Mouse (Mus musculus) layer of hippocampus, adult 18-20 months (tissue): ENCODE measurements around the gene Arid5b. TPM values are rescaled to one million over a fixed set of nuclear protein-coding genes. Genes with fewer than 3 reads are reported as not detected.

Source experiments
- DNase-seq, 2 experiments: peaks; one replicate each; pipeline ENCODE4 v3.0.0; 2022; ENCODE audit warnings: low spot score in 2 of 2
- total RNA-seq, 2 experiments: library from RNA; stranded (reverse); gene quantifications; 2 replicates each; pipeline ENCODE4 v1.2.3; 2021

Gene Arid5b
- total RNA-seq, 2 experiments from 2014 or later, result 26.9 to 33.5 TPM

DNA sequence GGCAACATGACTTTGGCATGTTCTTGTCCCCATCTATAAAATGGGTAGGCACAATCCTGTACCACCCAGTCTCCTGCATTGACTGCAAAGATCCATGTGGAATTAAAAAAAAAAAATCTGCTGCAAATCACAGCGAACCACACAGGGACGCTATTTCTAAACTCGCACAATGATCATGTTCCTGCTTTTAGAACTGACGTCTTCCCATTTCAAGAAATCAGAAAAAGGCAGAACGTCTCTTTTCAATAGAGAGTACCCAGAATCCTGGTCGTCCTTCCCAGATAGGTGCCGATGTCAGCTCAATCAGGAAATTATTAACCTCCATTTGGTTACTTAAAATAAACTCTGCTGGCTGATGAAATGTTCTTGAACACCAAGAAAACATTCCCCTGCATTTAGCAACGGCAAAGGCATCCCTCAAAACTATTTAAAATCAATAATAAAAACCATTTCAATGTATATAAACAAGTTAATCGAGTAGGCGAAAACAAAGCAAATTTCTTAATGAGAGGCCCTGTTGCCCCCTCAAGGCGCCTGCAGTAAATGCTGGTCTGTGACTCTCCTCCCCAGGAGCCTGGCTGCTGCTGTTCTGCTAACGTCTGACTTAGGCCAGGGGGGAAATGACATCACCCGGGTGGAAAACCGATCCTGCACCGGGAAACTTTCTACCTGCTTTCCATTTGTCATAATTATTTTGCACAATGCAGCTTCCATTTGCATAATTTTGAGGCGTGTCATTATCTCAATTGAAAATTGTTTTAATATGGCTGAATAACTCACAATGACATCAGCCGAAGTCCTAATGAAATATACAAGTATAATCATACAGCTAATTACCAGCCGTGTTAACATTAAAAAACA lies 3.4 kb downstream of the Arid5b start:
- peak; percentile 16 to 58 for DNase-seq

DNA sequence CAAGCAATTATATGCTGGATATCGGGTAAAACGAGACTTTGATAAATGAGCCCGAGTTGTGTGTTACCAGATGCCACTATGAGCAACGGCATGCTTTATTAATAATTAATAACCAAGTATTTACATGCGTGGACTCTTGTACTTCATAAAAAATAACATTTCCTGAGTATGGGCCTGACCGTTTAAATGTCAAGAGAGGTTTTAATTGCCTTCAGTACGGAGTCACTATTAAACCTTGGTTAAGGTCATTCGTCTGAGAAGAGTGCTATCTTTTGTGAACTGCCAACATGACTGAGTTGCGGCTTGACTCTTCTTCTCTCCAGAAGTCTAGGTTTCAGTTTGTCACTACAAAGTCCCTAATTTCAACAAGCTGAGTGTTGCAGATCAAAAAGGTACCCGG lies 8.8 kb downstream of the Arid5b start:
- DNase-seq, result no peak

DNA sequence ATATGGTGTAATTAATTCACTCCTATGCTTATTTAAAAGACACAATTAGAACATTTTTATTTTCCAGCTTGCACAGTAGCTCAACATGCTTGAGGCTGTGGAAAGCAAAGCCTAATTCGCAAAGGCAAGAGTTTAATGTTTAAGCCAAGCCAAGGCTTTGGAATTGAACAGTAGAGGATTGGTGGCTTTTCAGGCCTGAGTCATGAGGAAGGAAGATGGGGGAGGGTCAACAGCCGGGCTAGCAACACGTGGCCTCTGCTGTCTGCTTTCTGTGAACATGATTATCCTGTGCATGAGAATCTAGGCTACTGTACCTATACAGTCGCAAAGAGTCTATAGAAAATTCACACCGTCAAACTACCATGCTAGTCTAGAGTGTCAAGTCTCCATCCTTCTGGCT lies 9.9 kb downstream of the Arid5b start:
- DNase-seq, result peak; percentile 7 to 46

DNA sequence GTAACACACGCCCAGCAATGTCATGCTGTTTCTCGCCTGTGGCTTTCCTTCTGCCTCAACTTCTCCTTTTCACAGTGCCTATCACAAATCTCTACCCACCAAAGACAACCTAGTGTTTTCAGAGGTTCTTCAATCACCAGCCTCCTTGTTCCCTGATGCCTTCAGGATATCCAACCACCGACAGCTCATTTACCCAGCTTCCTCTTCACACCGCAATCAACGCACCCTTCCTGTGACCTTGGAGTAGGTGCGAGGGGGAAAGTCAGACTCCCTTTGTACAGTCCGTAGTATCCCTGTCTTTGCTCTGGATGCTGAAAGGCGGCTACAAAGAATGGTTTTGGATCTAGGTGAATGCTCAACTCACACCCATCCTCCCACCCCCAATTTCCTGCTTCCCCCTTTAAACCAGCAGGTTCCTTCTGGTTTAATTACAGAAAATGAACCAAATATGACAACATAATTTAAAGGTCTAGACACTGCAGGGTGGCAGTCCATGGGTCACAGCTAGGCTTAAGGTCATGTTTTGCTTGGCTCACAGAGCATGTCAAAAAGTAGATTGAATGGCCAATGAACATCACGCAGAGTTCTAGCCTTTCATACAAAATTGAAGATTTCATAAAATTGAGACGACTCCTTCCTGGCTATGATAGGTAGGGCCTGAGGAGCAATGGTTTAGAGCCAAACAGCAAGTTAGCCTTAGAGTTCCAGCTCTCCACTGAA lies 14.4 kb downstream of the Arid5b start:
- DNase-seq, result no peak

DNA sequence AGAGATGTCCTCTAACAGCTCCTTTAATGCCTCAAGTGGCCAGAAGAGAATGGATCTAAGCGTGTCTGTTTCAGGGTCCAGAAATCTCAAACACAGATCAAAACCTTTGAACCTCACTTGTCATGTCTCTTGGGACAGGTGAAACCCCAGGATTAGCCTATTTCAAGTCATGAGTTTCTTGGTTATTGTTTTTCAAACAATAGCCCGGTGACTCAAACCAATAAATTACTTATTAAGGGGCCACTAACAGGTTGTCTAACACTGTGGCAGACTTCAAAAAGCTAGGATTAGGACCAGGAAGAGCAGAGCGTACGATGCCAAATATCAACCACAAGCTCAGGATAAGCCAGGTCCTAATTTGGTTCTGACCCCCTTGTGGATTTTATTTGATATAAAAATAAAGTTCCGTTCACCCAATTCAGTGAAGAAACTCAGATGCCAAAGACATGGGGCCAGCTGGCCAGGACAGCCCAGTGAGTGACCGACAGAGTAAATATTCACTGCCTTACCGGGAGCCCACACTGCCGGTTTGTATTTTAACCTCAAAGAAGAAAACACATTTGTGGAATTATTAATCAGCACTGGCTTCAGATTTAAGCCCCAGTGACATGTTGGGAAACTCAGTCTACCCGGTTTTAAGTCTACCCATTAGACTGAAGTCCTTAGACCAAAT lies 15.1 kb downstream of the Arid5b start:
- no peak for DNase-seq

DNA sequence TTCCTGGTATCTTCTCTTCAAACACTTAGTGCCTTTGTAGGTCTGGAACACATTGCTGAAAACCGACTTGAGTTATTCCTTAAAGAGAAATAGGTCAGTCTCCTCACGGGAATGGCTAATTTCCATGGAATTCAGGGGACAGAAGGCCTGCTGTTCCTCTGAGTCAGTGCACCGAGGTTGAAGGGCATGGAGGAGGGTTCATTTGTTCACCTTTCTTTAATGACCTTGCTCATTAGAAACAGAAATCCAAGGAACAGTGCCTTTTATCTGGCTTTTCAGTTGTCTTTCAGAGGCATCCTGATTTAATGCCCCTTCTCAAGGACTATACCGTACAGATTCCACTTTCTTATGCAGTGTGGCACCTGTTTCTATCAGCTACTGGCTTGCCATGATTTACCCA lies 18.9 kb downstream of the Arid5b start:
- no peak for DNase-seq

DNA sequence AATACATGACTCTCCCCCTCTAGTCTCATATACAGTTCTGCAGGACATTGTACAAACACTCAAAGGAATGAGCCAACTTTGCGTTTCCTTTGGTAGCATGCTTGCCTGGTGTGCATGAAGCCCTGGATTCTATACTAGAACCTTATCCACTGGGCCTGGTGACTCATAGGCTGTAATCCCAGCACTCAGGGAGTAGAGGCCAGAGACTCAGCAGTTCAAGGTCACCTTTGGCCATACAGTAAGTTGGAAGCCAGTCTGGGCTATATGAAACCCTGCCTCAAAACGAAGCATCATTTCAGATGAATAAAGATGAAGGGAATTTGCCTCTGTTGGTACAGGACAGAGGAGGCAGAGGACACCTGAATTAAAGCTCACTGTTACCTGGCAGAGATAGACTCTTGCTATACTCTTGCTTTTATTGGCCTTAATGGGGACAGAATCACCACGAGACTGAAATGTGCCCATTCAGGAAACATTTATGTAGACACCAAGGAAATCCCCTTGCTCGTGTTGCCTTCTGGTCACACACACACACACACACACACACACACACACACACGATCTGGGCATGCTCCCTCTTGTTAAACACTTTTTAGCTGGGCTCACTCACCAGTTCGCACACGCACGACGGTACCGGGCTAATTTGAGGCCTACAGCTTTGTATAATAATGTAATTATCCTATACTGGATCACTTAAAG lies 21.0 kb downstream of the Arid5b start:
- DNase-seq, result no peak

DNA sequence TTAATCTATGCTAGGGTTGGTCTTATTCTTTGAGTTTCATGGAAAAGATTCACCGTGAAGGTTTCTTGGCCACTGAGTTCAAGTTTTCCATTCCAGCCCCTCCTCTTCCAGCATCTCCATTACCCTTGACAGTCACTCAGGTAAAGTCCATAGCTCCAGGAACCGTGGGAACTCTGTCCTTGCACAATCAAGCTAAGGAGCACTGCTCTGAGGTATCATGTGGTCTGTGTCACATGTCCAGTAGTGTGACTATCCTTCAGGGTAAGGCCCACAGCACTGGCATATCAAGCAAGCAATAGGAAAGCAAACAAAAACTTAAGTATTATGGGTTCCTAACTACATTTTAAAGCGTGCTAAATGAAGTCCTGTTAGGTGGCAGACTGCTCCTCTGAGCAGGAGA lies 22.4 kb downstream of the Arid5b start:
- no peak for DNase-seq

DNA sequence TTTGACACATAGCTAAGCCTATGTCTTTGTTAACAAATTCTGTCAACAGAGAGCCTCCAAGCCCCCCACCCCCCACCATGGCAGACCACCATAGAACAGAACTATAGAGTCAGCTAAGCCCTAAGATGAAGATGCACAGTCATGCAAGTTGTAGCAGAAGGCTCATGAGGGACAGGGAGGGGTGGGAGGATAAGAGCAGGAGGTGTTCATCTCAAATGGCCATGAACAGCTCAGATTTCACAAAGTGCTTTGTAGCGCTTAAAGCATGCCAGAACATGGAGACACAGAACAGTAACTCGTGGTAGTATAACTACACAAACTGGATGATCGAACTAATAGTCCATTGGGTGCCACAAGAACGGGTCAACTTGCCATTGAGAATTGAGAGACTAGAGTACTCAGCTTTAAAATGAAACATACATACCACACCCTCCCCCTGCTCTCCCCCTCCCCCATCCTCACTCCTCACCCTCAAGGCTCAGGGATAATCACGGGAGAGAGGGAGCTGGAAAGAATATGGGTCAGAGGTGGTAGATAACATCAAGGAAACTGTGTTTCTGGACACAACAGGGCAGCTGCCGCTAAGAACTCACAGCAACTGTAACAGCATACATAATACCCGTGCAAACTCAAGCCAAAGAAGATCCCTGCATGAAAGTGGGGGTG lies 25.0 kb downstream of the Arid5b start:
- no peak for DNase-seq

DNA sequence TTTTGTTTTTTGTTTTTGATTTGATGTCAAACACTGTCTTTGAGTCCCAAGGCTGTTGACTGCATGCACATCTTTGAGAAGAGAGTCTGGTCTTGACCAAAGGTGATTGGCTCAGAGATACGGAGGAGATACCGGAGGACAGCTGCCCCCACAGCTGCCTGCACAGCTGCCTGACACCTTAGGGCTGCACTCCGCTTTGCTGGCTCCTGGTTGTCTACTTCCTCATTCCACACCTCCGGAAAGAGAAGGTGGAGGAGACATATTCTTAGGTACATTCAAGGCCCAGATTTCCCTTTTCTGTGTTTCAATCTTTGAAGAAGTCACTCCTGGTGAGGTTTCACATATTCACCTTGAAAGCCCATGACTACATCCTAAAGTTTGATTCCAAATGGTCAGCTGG lies 25.9 kb downstream of the Arid5b start:
- DNase-seq, result no peak

DNA sequence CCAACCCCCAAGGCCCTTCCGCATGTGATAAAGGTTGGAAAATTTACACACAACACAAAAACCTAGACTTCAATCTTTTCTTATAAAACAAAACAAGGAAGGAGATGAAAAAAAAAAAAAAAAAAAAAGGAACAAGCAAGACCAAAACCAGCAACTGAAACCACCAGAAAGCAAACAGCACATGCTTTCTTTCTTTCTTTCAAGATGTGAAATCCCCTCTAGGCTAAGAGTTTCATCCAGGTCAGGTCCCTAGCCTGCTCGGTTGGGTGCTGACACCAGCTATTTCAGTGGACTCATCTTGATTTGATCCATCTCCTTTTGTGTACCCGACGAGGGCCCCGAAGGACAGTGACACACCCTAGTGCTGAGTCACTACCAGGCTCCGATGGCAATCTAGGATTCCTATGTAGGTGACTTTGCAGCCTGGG lies 29.2 kb downstream of the Arid5b start:
- DNase-seq, result no peak

DNA sequence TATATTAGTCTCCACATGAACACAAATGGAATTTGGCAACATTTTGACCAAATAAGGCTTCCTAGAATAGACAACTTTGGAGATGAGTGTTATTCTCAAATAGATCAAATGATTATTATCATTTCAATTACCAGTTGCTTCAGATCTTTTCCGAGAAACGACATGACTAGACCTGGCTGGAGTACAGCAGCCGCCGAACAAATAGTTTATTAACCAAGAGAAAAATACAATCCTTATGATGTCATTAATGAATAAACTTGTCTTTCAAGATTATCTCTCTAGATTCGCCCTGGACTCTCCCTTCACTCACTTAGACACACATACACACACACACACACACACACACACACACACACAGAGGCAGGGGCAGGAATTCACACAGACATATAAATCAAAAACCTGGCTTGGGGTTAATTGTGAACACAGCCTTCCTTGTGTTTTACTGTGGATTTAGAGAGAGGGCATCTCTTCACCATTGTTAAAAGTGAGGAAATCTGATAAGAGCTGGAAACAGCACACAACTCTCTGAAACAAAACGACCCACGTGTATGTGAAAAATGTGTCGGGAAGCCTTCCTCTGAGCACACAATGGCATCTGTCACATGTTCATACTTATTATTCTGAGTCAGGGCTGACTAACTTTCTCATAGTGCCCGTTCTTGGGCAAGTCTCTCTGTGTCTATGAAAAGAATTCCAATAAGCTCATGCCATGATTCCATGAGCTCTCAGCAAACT lies 30.1 kb downstream of the Arid5b start:
- DNase-seq, result no peak

DNA sequence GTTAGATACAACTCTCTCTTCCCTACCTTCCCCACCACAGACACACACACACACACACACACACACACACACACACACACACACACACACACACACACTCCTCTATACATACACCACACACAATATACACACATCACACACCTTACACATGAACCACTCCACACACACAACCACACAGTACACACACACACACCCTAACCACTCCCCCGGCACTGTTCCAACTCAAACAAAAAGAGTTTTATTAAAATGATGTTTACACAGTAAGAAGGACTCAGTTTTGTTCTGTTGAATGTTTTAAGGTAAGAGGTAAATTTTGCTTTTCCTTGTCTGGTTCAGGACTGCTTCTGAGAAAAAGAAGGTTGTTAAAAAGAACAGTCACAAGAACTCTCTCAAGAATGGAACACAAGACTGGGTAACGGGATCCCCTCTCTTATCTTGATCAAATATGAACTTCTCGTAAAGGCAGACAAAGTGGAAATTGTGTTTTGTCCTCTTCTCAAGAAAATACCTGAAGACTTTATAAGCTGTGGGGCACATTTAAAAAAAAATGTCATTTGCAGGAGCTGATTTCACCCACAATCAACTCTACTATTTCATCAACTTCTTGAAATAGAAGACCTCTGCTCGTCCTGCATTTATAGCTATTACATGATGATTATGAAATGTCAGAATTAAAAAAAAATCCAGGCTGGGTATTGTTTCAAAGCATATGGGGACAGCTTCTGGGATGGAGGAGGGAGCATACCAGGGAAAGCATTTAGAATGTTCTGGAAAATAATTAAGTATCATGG lies 30.9 kb downstream of the Arid5b start:
- no peak for DNase-seq

DNA sequence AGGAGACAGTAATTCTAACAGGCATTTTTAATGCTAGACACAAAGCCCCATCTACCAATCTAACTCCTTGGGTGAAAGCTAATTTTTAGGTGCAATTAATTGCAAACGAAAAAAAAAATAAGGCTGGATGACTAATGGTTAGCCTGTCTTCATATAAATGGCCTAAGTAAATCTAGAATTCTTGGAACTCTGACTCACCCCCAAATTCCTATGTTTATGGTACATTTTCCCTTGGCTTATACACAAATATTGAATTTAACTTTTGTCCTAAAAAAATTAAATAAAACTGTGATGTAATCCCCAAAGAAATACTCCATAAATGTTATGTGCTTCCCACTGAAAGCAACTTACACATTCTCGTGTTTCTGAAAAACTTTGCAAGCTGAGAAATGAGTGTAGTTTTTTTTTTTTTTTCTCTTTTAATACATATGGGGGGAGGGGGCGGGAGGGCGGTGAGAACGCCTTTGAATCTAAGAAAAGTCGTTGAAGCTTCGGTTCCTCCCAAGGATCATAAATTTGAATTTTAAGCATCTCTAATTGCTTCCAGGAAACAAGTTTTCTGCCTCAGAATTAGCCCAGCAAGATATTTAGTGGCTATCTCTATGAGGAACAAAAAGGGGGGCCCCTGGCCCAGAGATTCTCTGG lies 31.8 kb downstream of the Arid5b start:
- no peak for DNase-seq

DNA sequence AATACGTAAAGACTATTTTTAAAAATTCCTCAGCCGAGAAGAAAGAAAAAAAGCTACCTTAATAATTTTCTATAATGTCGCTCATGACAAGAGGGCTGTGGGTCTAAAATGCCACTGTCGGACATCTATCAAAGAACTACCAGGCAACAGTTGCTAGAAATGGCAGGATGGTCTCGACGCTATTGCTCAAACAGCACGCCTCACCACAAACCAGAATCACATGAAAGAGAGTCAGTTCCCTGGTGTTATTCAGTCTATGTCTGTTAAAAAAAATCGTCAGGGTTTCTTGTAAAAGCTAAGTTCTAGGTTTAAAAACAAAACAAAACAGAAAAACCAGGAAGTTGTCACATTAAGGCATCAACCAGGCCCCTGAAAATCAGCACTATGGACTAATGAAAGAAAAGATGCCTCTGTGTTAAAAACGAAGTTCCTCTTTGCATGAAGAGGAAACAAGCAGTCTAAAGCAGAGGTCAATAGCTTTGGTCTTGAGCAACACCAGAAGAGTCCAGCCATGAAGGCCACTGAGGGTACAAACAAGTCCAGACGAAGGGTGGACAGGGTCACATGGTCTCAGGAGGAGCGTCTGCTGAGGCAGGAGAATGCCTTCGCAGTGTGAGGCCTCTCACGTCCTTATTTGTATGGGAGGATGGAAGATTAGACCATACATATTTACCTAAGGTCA lies 37.6 kb downstream of the Arid5b start:
- DNase-seq, result no peak

DNA sequence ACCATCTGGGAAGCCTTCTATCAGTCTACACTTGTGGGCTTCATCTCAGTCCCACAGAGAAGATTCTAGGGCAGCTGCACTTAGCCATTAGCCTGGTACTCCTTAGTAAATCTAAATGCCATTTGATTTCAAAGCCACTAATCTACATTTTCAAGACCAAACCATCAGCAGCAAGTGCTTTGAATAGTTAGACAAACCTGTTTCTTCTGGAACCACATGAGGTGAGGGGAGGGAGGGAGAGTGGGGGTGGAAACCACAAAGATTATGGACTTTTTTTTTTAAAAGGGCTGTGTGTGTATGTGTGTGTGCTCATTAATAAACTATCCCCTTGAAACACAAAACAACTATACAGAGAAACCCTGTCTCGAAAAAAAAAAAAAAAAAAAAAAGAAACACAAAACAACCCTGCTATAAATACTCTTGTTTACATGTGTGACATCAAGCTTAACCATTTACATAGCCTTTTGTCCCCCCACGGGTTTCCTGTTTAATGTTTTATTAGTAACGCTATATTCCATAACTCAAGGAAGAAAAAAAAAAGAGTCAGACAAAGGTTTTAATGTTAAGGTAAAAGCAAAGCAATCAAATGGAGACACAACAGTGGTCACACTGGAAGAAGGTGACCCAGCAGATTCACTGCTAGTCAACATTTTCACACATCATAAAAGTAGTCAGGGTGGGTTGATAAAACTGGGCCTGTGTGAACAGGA lies 38.3 kb downstream of the Arid5b start:
- DNase-seq, result no peak

DNA sequence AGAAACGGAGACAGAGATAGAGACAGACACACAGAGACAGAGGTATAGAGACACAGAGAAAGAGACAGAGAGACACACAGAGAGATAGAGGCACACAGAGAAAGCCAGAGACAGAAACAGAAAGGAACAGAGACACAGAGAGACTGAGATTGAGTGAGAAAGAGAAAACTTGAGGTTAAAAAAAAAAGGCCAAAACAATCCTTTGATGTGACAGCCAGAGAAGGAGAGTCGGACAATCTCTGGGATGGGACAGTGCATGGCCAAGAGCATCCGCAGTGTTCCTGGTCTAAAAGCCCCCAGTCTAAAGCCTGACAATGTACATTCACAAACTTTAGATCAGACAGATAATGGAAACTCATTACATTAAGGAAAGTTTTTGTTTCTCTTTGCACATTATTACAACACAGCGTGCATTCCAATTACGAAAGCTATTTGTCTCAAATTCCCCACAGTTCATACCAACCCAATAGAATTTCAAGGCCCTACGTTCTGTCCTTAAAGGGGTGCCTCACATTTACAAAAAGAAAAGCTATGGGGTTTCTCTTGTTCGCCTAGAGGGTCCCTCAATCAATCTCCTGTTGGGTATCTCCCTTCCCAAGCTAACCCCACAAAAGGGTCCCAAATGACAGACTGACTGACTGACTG lies 39.0 kb downstream of the Arid5b start:
- DNase-seq, result no peak
